Mouse (Mus musculus): ENCODE data around the gene Ccdc113. TPM values are rescaled to one million over a fixed set of nuclear protein-coding genes. Genes with fewer than 3 reads are reported as not detected.

The Ccdc113 gene
- polyA plus RNA-seq, 1 experiment from 2014 or later = 1.9 TPM

DNA sequence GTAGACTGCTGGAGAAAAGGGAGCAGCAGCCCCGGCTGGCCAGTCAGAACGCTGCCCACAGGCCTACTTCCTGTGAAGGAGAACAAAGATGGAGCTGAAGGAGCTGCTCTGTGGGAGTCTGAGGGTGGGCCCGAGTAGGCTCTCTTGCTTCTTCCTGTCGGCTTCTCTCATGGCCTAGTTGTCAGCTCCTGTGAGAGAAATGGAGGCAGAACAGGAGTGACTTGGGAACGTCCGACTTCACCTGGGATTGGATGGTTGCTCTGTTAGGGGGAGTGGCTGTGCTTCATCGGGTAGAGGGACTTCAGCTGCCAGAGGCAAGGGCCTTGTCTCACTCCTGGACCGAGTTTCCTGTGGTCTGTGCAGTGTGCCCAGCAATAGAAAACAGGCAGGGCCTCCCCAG is 14.0 kb downstream of the Ccdc113 start:
- no peaks in the 10 kb centered on the region for H3K27me3 ChIP-seq (replicated peaks; ENCODE audit: control insufficient read depth, insufficient read depth, low read length)
- no peaks in the 10 kb centered on the region for H3K9me3 ChIP-seq (replicated peaks; ENCODE audit: control insufficient read depth, low read length)
- H3K4me1 ChIP-seq (ENCODE audit: control insufficient read depth, insufficient read depth, low read length) = peaks cover 3% of the 10 kb centered on the region; the same call in 1 of the 2 replicates
- no peak overlapping the region for H3K4me2 ChIP-seq (ENCODE audit: low read length)
- ATAC-seq (no peak), DNase-seq (ENCODE audit: low spot score) (no peak)
- no peak overlapping the region for H3K4me3 ChIP-seq (ENCODE audit: low read depth, low read length)
- H3K9ac ChIP-seq (ENCODE audit: low read length) = no peak overlapping the region
- no peaks in the 10 kb centered on the region for H3K36me3 ChIP-seq (ENCODE audit: control insufficient read depth, insufficient read depth, low read length)
- 66% methylated on average over 8 of the region's 8 CpGs for WGBS
- no peak overlapping the region for H3K27ac ChIP-seq (ENCODE audit: low read depth, low read length)

DNA sequence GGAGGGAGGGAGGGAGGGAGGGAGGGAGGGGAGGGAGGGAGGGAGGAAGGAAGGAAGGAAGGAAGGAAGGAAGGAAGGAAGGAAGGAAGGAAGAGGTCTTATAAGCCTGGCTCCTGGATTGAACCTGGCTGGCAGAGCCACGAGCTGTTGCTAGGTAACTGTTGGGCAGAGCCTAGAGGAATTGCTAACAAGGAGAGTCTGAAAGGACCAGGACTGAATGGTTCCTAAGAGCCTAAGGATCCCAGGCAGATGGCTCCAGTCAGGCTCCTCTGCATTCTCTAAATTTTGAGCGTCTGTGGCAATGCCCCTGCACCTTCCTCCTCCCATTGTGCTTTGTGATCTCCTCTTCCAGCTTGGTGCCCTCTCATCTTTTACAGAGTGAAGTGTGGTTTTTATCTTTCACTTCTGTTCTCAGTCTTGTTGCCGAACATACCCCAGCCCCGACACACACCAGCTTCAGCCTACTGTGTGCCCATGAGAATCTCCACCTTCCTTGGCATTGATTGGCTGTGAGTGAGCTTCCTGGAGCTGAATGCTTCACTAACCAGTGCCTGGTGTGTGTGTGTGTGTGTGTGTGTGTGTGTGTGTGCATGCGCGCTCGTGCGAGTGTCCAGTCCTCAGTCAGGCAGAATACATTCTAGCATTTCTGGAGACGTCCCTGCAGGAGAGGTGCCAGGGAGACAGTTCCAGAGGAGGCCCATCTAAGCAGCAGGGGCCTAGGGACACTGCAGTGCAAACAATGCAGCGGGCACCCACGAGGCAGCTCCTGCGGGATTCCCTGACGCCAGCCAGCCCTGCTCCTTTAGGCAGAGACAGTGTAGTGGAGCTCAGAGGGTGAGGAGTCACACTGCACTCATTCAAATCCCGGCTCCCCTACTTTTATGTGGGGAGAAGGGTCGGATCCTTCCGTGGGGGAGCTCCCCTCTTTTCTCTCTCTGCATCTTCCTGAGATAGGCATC is 16.3 kb downstream of the Ccdc113 start:
- Histone ChIP-seq H3K4me1 (ENCODE audit: control insufficient read depth, insufficient read depth, low read length) (peaks cover 3% of the 10 kb centered on the region; the same call in 1 of the 2 replicates), H3K9ac (ENCODE audit: low read length) (peak overlapping the region; percentile 35; the same call in 1 of the 2 replicates), H3K9me3 (replicated peaks; ENCODE audit: control insufficient read depth, low read length) (no peaks in the 10 kb centered on the region), H3K27ac (ENCODE audit: low read depth, low read length) (peak overlapping the region; percentile 24; the same call in 1 of the 2 replicates), H3K27me3 (replicated peaks; ENCODE audit: control insufficient read depth, insufficient read depth, low read length) (no peaks in the 10 kb centered on the region), H3K36me3 (ENCODE audit: control insufficient read depth, insufficient read depth, low read length) (no peaks in the 10 kb centered on the region), H3K4me3 (ENCODE audit: low read depth, low read length) (no peak overlapping the region), H3K4me2 (ENCODE audit: low read length) (0 out of 2 replicates have a peak overlapping the region, but pooled peaks have one; percentile 8)
- ATAC-seq = peak; percentile 83
- WGBS = 48% methylated on average over 16 of the region's 16 CpGs
- peak; percentile 77 for DNase-seq (ENCODE audit: low spot score)

DNA sequence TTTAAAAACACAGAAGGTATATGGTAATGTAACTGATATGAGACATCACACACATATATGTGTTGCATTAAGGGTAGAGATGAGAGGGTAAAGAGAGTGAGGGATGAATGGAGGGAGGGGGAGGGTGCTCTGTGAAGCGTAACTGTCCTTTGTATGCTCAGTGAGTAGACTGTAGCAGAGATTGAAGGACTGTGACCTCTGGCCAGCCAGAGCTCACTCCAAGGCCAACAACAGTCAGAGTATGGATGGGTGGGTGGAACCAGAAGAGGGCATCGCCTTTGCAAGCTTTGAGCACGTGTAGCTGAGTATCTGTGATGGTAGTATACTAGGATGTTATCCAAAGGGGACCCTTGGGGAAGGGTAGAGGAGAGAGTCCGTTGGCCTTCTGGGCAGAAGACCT is 17.7 kb downstream of the Ccdc113 start:
- H3K9ac ChIP-seq (ENCODE audit: low read length) = no peak overlapping the region
- WGBS = 76% methylated on average over 4 of the region's 4 CpGs
- H3K4me3 ChIP-seq (ENCODE audit: low read depth, low read length) = no peak overlapping the region
- no peaks in the 10 kb centered on the region for H3K36me3 ChIP-seq (ENCODE audit: control insufficient read depth, insufficient read depth, low read length)
- no peak overlapping the region for H3K4me2 ChIP-seq (ENCODE audit: low read length)
- no peak for DNase-seq (ENCODE audit: low spot score)
- no peaks in the 10 kb centered on the region for H3K27me3 ChIP-seq (replicated peaks; ENCODE audit: control insufficient read depth, insufficient read depth, low read length)
- peaks cover 3% of the 10 kb centered on the region; the same call in 1 of the 2 replicates for H3K4me1 ChIP-seq (ENCODE audit: control insufficient read depth, insufficient read depth, low read length)
- H3K27ac ChIP-seq (ENCODE audit: low read depth, low read length) = no peak overlapping the region
- no peaks in the 10 kb centered on the region for H3K9me3 ChIP-seq (replicated peaks; ENCODE audit: control insufficient read depth, low read length)
- ATAC-seq = no peak

DNA sequence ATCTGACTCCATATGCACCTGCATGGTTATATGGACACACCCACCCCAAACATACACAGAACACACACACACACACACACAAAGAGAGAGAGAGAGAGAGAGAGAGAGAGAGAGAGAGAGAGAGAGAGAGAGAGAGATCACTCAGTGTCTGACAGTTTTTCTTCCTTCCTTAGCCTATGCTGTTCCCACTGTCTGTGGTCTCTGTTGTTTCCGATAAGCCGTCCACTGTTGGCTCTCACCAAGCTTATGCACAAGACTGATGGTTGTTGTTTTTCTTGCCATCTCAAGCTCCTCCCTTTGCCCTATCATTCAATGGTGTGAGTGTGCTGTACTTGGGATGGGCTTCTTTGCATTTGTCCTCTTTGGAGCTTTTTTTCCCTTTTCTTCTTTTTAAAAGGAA is 22.1 kb downstream of the Ccdc113 start:
- H3K27me3 ChIP-seq (replicated peaks; ENCODE audit: control insufficient read depth, insufficient read depth, low read length) = no peaks in the 10 kb centered on the region
- H3K9ac ChIP-seq (ENCODE audit: low read length) = no peak overlapping the region
- H3K4me3 ChIP-seq (ENCODE audit: low read depth, low read length) = no peak overlapping the region
- H3K4me2 ChIP-seq (ENCODE audit: low read length) = no peak overlapping the region
- DNase-seq (ENCODE audit: low spot score) = no peak
- H3K9me3 ChIP-seq (replicated peaks; ENCODE audit: control insufficient read depth, low read length) = no peaks in the 10 kb centered on the region
- no peak for ATAC-seq
- no peaks in the 10 kb centered on the region for H3K4me1 ChIP-seq (ENCODE audit: control insufficient read depth, insufficient read depth, low read length)
- H3K36me3 ChIP-seq (ENCODE audit: control insufficient read depth, insufficient read depth, low read length) = no peaks in the 10 kb centered on the region
- WGBS = 97% methylated on average over 2 of the region's 2 CpGs
- H3K27ac ChIP-seq (ENCODE audit: low read depth, low read length) = no peak overlapping the region

DNA sequence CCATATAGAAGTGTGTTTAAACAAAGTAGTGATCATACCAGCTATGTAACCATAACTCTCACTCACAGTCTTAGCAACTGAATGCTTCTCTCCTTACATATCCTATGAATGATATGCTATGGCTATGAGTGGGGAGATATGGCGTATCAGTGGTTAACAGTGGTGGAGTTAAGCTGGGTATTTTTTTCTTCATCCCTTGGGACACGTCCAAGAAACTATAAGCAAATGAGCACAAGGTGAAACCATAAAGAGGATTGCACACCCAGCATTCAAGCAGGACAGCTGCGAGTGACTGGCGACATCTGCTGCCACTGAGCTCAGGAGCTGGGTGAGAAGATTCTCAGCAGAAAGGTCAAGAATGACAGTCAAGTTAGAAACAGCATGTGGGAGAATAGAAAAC is 32.3 kb downstream of the Ccdc113 start:
- no peak overlapping the region for H3K9ac ChIP-seq (ENCODE audit: low read length)
- WGBS = 86% methylated on average over 4 of the region's 4 CpGs
- DNase-seq (ENCODE audit: low spot score) = no peak
- no peaks in the 10 kb centered on the region for H3K4me1 ChIP-seq (ENCODE audit: control insufficient read depth, insufficient read depth, low read length)
- no peak overlapping the region for H3K4me2 ChIP-seq (ENCODE audit: low read length)
- no peak for ATAC-seq
- H3K36me3 ChIP-seq (ENCODE audit: control insufficient read depth, insufficient read depth, low read length) = no peaks in the 10 kb centered on the region
- H3K9me3 ChIP-seq (replicated peaks; ENCODE audit: control insufficient read depth, low read length) = no peaks in the 10 kb centered on the region
- H3K4me3 ChIP-seq (ENCODE audit: low read depth, low read length) = no peak overlapping the region
- H3K27ac ChIP-seq (ENCODE audit: low read depth, low read length) = no peak overlapping the region
- H3K27me3 ChIP-seq (replicated peaks; ENCODE audit: control insufficient read depth, insufficient read depth, low read length) = no peaks in the 10 kb centered on the region

DNA sequence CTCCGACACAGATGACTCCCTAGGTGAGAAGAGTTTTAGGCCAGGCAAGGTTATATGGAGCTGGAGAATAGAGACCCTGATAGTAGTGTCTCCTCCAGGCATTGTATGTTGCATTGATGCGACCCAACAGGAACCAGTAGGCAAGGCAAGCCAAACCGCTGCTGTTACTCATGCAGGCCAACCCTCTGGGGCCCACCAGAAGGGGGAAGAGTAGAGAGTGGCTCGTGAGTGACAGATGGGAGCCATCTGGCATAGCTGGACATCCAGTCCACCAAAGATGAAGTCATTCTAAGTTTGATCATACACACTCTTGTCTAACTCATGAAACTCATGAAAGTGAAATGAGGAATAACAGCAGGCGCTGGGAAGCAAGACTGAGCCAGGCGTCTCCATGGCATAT is 32.9 kb downstream of the Ccdc113 start:
- 82% methylated on average over 6 of the region's 6 CpGs for WGBS
- Histone ChIP-seq H3K36me3 (ENCODE audit: control insufficient read depth, insufficient read depth, low read length) (no peaks in the 10 kb centered on the region), H3K9ac (ENCODE audit: low read length) (no peak overlapping the region), H3K27me3 (replicated peaks; ENCODE audit: control insufficient read depth, insufficient read depth, low read length) (no peaks in the 10 kb centered on the region), H3K4me3 (ENCODE audit: low read depth, low read length) (no peak overlapping the region), H3K4me1 (ENCODE audit: control insufficient read depth, insufficient read depth, low read length) (no peaks in the 10 kb centered on the region), H3K9me3 (replicated peaks; ENCODE audit: control insufficient read depth, low read length) (no peaks in the 10 kb centered on the region), H3K27ac (ENCODE audit: low read depth, low read length) (no peak overlapping the region), H3K4me2 (ENCODE audit: low read length) (no peak overlapping the region)
- ATAC-seq = no peak
- DNase-seq (ENCODE audit: low spot score) = no peak

DNA sequence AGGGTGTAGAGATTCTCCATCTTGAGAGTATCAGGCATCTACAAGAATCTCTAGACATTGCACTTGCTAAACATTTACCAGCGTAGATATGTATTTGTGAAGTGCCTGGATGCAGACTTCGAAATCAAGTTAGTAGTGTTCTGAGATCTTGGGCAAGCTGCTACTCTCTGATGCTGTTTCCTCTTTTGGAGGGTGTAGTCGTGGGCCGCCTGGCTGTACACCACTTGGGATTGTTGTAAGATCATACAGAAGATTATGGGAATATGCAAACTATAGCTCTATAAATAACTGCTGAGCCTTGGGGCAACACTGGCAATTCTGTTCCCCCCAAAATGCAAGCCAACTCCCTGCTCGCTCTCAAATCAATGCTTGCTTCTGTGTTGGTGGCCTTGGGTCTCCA is 39.3 kb downstream of the Ccdc113 start:
- no peak overlapping the region for H3K4me3 ChIP-seq (ENCODE audit: low read depth, low read length)
- ATAC-seq (no peak), DNase-seq (ENCODE audit: low spot score) (no peak)
- 88% methylated on average over 5 of the region's 5 CpGs for WGBS
- H3K9me3 ChIP-seq (replicated peaks; ENCODE audit: control insufficient read depth, low read length) = no peaks in the 10 kb centered on the region
- H3K27ac ChIP-seq (ENCODE audit: low read depth, low read length) = no peak overlapping the region
- H3K9ac ChIP-seq (ENCODE audit: low read length) = no peak overlapping the region
- H3K36me3 ChIP-seq (ENCODE audit: control insufficient read depth, insufficient read depth, low read length) = no peaks in the 10 kb centered on the region
- no peak overlapping the region for H3K4me2 ChIP-seq (ENCODE audit: low read length)
- H3K4me1 ChIP-seq (ENCODE audit: control insufficient read depth, insufficient read depth, low read length) = no peaks in the 10 kb centered on the region
- no peaks in the 10 kb centered on the region for H3K27me3 ChIP-seq (replicated peaks; ENCODE audit: control insufficient read depth, insufficient read depth, low read length)

DNA sequence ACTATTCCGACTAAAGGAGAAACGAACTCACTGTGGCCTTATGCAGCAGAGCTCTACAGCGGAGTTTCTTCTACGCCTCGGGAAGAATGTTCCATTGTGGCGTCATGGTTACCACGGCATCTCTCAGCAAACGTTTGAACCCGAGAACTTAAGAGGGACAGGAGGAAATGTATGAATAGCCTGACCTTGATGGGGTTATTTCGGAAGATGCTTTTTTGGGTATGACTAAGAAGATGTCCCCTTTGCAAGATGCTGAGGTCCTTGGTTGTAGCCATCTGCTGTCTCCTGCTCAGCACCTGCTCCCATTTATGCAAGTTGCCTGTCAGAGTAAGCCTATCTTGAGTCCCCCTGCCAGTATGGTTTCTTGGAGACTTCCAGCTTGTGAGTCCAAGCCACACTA is 42.4 kb downstream of the Ccdc113 start, which contains the start of gene Prss54:
Prss54 (minus strand) TSS at position 101 of the 400 bp plus-strand sequence.
- Histone ChIP-seq H3K4me1 (ENCODE audit: control insufficient read depth, insufficient read depth, low read length) (no peaks in the 10 kb centered on the region), H3K9me3 (replicated peaks; ENCODE audit: control insufficient read depth, low read length) (no peaks in the 10 kb centered on the region), H3K9ac (ENCODE audit: low read length) (no peak within 1 kb of the TSS), H3K4me2 (ENCODE audit: low read length) (no peak within 1 kb of the TSS), H3K27me3 (replicated peaks; ENCODE audit: control insufficient read depth, insufficient read depth, low read length) (no peaks in the 10 kb centered on the region), H3K27ac (ENCODE audit: low read depth, low read length) (no peak within 1 kb of the TSS), H3K4me3 (ENCODE audit: low read depth, low read length) (no peak within 1 kb of the TSS), H3K36me3 (ENCODE audit: control insufficient read depth, insufficient read depth, low read length) (no peaks in the 10 kb centered on the region)
- DNase-seq (ENCODE audit: low spot score) = no peak
- no peak for ATAC-seq
- WGBS = 89% methylated on average over 10 of the region's 10 CpGs

DNA sequence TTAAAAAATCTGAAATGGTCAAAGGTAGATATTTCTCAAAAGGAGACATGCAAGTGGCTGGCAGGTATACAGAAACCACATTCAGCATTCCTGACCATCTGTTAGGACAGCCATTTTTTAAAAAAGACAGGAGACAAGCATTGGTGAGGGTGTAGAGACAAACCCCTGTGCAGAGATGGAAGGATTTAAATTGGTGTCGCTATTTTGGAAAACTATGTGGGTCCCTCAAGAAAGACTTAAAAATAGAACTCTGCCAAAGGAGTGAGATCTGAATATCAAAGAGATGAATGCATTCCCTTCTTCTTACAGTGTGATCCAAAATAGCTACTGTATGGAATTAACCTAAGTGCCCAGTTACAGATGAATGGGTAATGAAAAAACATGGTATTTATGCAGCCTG is 53.5 kb downstream of the Ccdc113 start:
- Histone ChIP-seq H3K4me3 (ENCODE audit: low read depth, low read length) (no peak overlapping the region), H3K4me2 (ENCODE audit: low read length) (no peak overlapping the region), H3K9ac (ENCODE audit: low read length) (no peak overlapping the region), H3K27me3 (replicated peaks; ENCODE audit: control insufficient read depth, insufficient read depth, low read length) (no peaks in the 10 kb centered on the region), H3K27ac (ENCODE audit: low read depth, low read length) (no peak overlapping the region), H3K9me3 (replicated peaks; ENCODE audit: control insufficient read depth, low read length) (peaks cover 5% of the 10 kb centered on the region; the same call in 1 of the 2 replicates), H3K36me3 (ENCODE audit: control insufficient read depth, insufficient read depth, low read length) (no peaks in the 10 kb centered on the region), H3K4me1 (ENCODE audit: control insufficient read depth, insufficient read depth, low read length) (no peaks in the 10 kb centered on the region)
- DNase-seq (ENCODE audit: low spot score) (no peak), ATAC-seq (no peak)
- 90% methylated on average over 1 of the region's 1 CpGs for WGBS
